8 mouse cellular contexts compared by ENCODE assay signal in genomic region chr12:112950761-112951129, GRCm38 (mm10). TPM values are rescaled to one million over a fixed set of nuclear protein-coding genes. Genes with fewer than 3 reads are reported as not detected.
A peak's percentile ranks its signal among the peaks of the same experiment; 100 is the strongest.
DNase-seq lines count a peak whose midpoint lies in the region; ATAC-seq and TF ChIP-seq lines count a peak whose summit lies in the region.

No protein-coding gene starts in this region.

- H3K27me3 ChIP-seq in heart, postnatal 0 days (ENCODE audit: control insufficient read depth, insufficient read depth, low read length): peaks cover 2% of the 10 kb centered on the region; the same call in 1 of the 2 replicates
- peaks cover 65% of the 10 kb centered on the region for H3K27me3 ChIP-seq in G1E (ENCODE audit: insufficient read depth, low read length)
- H3K27me3 ChIP-seq in forebrain, embryonic 16.5 days (replicated peaks; ENCODE audit: control insufficient read depth, insufficient read depth, low read length): no peaks in the 10 kb centered on the region
- peaks cover 18% of the 10 kb centered on the region for H3K27me3 ChIP-seq in midbrain, embryonic 10.5 days (ENCODE audit: low read depth, poor library complexity, severe bottlenecking)

- peak overlapping the region; percentile 87 for H3K4me2 ChIP-seq in heart, postnatal 0 days (ENCODE audit: low read depth, low read length)
- H3K4me2 ChIP-seq in forebrain, embryonic 16.5 days (ENCODE audit: low read length): peak overlapping the region; percentile 93

- no peaks in the 10 kb centered on the region for H3K9me3 ChIP-seq in heart, postnatal 0 days (replicated peaks; ENCODE audit: control insufficient read depth, low read length)
- no peaks in the 10 kb centered on the region for H3K9me3 ChIP-seq in G1E (replicated peaks)
- no peaks in the 10 kb centered on the region for H3K9me3 ChIP-seq in forebrain, embryonic 16.5 days (ENCODE audit: control insufficient read depth, low read length)
- no peaks in the 10 kb centered on the region for H3K9me3 ChIP-seq in midbrain, embryonic 10.5 days (replicated peaks)

- intact Hi-C loops in heart, postnatal 14 days (cut with DNase I): no loop called here

- no peak for ATAC-seq in heart, postnatal 0 days (ENCODE audit: insufficient read depth, low read depth)
- no peak for ATAC-seq in G1E (ENCODE audit: extremely low read depth, insufficient number of reproducible peaks, low FRiP score, poor library complexity, severe bottlenecking)
- ATAC-seq in forebrain, embryonic 16.5 days: peak; percentile 29

- TF ChIP-seq EP300 in heart, postnatal 0 days (IDR thresholded peaks at IDR 0.05; ENCODE audit: low read depth): no peak

- no peaks in the 10 kb centered on the region for H3K36me3 ChIP-seq in heart, postnatal 0 days (replicated peaks; ENCODE audit: control insufficient read depth, insufficient read depth, low read length)
- peaks cover 14% of the 10 kb centered on the region for H3K36me3 ChIP-seq in G1E (replicated peaks)
- H3K36me3 ChIP-seq in forebrain, embryonic 16.5 days (ENCODE audit: control insufficient read depth, insufficient read depth): no peaks in the 10 kb centered on the region
- H3K36me3 ChIP-seq in midbrain, embryonic 10.5 days: 0 out of 2 replicates have a peak, but pooled peaks cover 3% of the 10 kb centered on the region

- TF ChIP-seq CTCF in heart, postnatal 0 days (IDR thresholded peaks at IDR 0.05; ENCODE audit: low read depth): no peak
- TF ChIP-seq CTCF in G1E (IDR thresholded peaks at IDR 0.05; ENCODE audit: low read depth, low read length): no peak

- H3K4me3 ChIP-seq in heart, postnatal 0 days (ENCODE audit: low read depth, low read length): peak overlapping the region; percentile 51
- peak overlapping the region; percentile 70; the same call in 1 of the 2 replicates for H3K4me3 ChIP-seq in G1E (ENCODE audit: low read depth, low read length)
- H3K4me3 ChIP-seq in forebrain, embryonic 16.5 days (replicated peaks; ENCODE audit: low read length): peak overlapping the region; percentile 72
- H3K4me3 ChIP-seq in midbrain, embryonic 10.5 days: peak overlapping the region; percentile 62

- DNase-seq in heart, postnatal 0 days (ENCODE audit: low spot score): no peak
- no peak for DNase-seq in heart, postnatal 14 days
- DNase-seq in G1E (ENCODE audit: low spot score): no peak
- no peak for DNase-seq in midbrain, embryonic 10.5 days (ENCODE audit: low spot score)
- no peak for DNase-seq in ovary, postnatal 14 days (ENCODE audit: low spot score)
- no peak for DNase-seq in left cerebral cortex, adult 18-20 months (ENCODE audit: low spot score in 2 of 2)
- no peak for DNase-seq in cerebellum, postnatal 36 days

- H3K4me1 ChIP-seq in heart, postnatal 0 days (ENCODE audit: control insufficient read depth, insufficient read depth): peaks cover 28% of the 10 kb centered on the region
- H3K4me1 ChIP-seq in G1E (ENCODE audit: insufficient read depth, low read depth, low read length): peaks cover 29% of the 10 kb centered on the region
- peaks cover 16% of the 10 kb centered on the region for H3K4me1 ChIP-seq in forebrain, embryonic 16.5 days (replicated peaks; ENCODE audit: control insufficient read depth, insufficient read depth, low read length)
- H3K4me1 ChIP-seq in midbrain, embryonic 10.5 days: peaks cover 41% of the 10 kb centered on the region

- H3K27ac ChIP-seq in heart, postnatal 0 days (ENCODE audit: low read depth): peak overlapping the region; percentile 71
- H3K27ac ChIP-seq in forebrain, embryonic 16.5 days (ENCODE audit: low read length): peak overlapping the region; percentile 87
- H3K27ac ChIP-seq in midbrain, embryonic 10.5 days (replicated peaks): peak overlapping the region; percentile 94

- WGBS in heart, postnatal 0 days: 5% methylated on average over 6 of the region's 6 CpGs
- WGBS in forebrain, embryonic 16.5 days: 3% methylated on average over 6 of the region's 6 CpGs
- WGBS in midbrain, embryonic 10.5 days: 9% methylated on average over 6 of the region's 6 CpGs

- H3K9ac ChIP-seq in heart, postnatal 0 days (replicated peaks; ENCODE audit: low read depth, low read length): peak overlapping the region; percentile 43; the same call in 1 of the 2 replicates
- H3K9ac ChIP-seq in forebrain, embryonic 16.5 days (replicated peaks; ENCODE audit: low read depth, low read length): peak overlapping the region; percentile 90

RNA-seq across cellular contexts. Expression of gene Nudt14, which starts 8.8 kb away (rescaled TPM):
- total RNA-seq in heart, postnatal 0 days (2014; rRNA removed; ENCODE audit: low replicate concordance): 13.5 and 33.9 TPM in 2 replicates
- 28.2 and 33.2 TPM in 2 replicates for polyA plus RNA-seq in heart, postnatal 0 days (2015; fragmentation: Nextera tagmentation; extraction: Ambion mirVana)
- 1 to 10 TPM; 8.3 to 8.6 TPM for total RNA-seq in heart, postnatal 14 days (2021)
- 6.2 and 9.2 TPM in 2 replicates for total RNA-seq in G1E (2014; fragmentation: Nextera tagmentation)
- total RNA-seq in G1E (2017): 22.2 and 28.1 TPM in 2 replicates
- polyA plus RNA-seq in G1E (2012): 13.3 and 13.7 TPM in 2 replicates
- polyA plus RNA-seq in forebrain, embryonic 16.5 days (2015; fragmentation: Nextera tagmentation; extraction: Ambion mirVana): 53.4 and 57.0 TPM in 2 replicates
- 66.4 and 76.4 TPM in 2 replicates for polyA plus RNA-seq in midbrain, embryonic 10.5 days (2016; fragmentation: Nextera tagmentation; extraction: Ambion mirVana)
- total RNA-seq in left cerebral cortex, adult 18-20 months (2021): 10 to 100 TPM; 10.4 to 12.2 TPM

RNA-seq across cellular contexts. Expression of gene Jag2, which starts 21.2 kb away (rescaled TPM):
- 22.7 and 58.5 TPM in 2 replicates for total RNA-seq in heart, postnatal 0 days (2014; rRNA removed; ENCODE audit: low replicate concordance)
- 1.8 and 3.3 TPM in 2 replicates for polyA plus RNA-seq in heart, postnatal 0 days (2015; fragmentation: Nextera tagmentation; extraction: Ambion mirVana)
- total RNA-seq in heart, postnatal 14 days (2021): 10 to 100 TPM; 32.1 to 32.4 TPM
- total RNA-seq in G1E (2014; fragmentation: Nextera tagmentation) (1.8 and 3.5 TPM in 2 replicates), G1E (2017) (0.44 and 1.4 TPM in 2 replicates)
- 0.60 and 0.62 TPM in 2 replicates for polyA plus RNA-seq in G1E (2012)
- polyA plus RNA-seq in forebrain, embryonic 16.5 days (2015; fragmentation: Nextera tagmentation; extraction: Ambion mirVana): 7.9 and 10.7 TPM in 2 replicates
- polyA plus RNA-seq in midbrain, embryonic 10.5 days (2016; fragmentation: Nextera tagmentation; extraction: Ambion mirVana): 2.4 and 2.8 TPM in 2 replicates
- total RNA-seq in left cerebral cortex, adult 18-20 months (2021): 10 to 100 TPM; 53.4 to 58.9 TPM

RNA-seq across cellular contexts. Expression of gene Btbd6, which starts 25.5 kb away (rescaled TPM):
- total RNA-seq in heart, postnatal 0 days (2014; rRNA removed; ENCODE audit: low replicate concordance): 62.7 and 70.2 TPM in 2 replicates
- polyA plus RNA-seq in heart, postnatal 0 days (2015; fragmentation: Nextera tagmentation; extraction: Ambion mirVana): 20.4 and 21.6 TPM in 2 replicates
- total RNA-seq in heart, postnatal 14 days (2021): 10 to 100 TPM; 16.8 TPM
- total RNA-seq in G1E (2014; fragmentation: Nextera tagmentation) (9.0 and 15.9 TPM in 2 replicates), G1E (2017) (10.2 and 11.1 TPM in 2 replicates)
- polyA plus RNA-seq in G1E (2012): 68.3 and 101 TPM in 2 replicates
- polyA plus RNA-seq in forebrain, embryonic 16.5 days (2015; fragmentation: Nextera tagmentation; extraction: Ambion mirVana): 41.4 and 49.7 TPM in 2 replicates
- polyA plus RNA-seq in midbrain, embryonic 10.5 days (2016; fragmentation: Nextera tagmentation; extraction: Ambion mirVana): 20.5 and 22.7 TPM in 2 replicates
- total RNA-seq in left cerebral cortex, adult 18-20 months (2021): 10 to 100 TPM; 67.9 to 68.5 TPM

RNA-seq across cellular contexts. Expression of gene Brf1, which starts 49.8 kb away (rescaled TPM):
- total RNA-seq in heart, postnatal 0 days (2014; rRNA removed; ENCODE audit: low replicate concordance): 26.0 and 51.9 TPM in 2 replicates
- polyA plus RNA-seq in heart, postnatal 0 days (2015; fragmentation: Nextera tagmentation; extraction: Ambion mirVana): 24.5 TPM in 2 replicates
- 10 to 100 TPM; 28.3 to 28.8 TPM for total RNA-seq in heart, postnatal 14 days (2021)
- total RNA-seq in G1E (2014; fragmentation: Nextera tagmentation) (63.4 and 95.9 TPM in 2 replicates), G1E (2017) (76.4 and 77.1 TPM in 2 replicates)
- 44.0 and 46.8 TPM in 2 replicates for polyA plus RNA-seq in G1E (2012)
- 60.8 and 64.6 TPM in 2 replicates for polyA plus RNA-seq in forebrain, embryonic 16.5 days (2015; fragmentation: Nextera tagmentation; extraction: Ambion mirVana)
- 51.6 and 58.2 TPM in 2 replicates for polyA plus RNA-seq in midbrain, embryonic 10.5 days (2016; fragmentation: Nextera tagmentation; extraction: Ambion mirVana)
- total RNA-seq in left cerebral cortex, adult 18-20 months (2021): 10 to 100 TPM; 45.0 to 47.0 TPM
